Mouse (Mus musculus) pancreas, adult 10 weeks (tissue): ENCODE results near the gene Trim26. TPM values are rescaled to one million over a fixed set of nuclear protein-coding genes. Genes with fewer than 3 reads are reported as not detected.

Experiments
- polyA plus RNA-seq: library from polyadenylated mRNA; stranded (reverse); fragments of 350-450 nt; fragmentation: Illumina TruSeq; extraction: RNeasy Lipid Tissue Mini Kit (QIAGEN cat#74804); gene quantifications from one replicate; pipeline ENCODE4 v1.2.3, GENCODE M21; 2015; ENCODE audit warnings: low read depth, low replicate concordance; ENCODE audit not compliant: insufficient read depth

Gene Trim26
- 9.4 TPM for polyA plus RNA-seq

DNA sequence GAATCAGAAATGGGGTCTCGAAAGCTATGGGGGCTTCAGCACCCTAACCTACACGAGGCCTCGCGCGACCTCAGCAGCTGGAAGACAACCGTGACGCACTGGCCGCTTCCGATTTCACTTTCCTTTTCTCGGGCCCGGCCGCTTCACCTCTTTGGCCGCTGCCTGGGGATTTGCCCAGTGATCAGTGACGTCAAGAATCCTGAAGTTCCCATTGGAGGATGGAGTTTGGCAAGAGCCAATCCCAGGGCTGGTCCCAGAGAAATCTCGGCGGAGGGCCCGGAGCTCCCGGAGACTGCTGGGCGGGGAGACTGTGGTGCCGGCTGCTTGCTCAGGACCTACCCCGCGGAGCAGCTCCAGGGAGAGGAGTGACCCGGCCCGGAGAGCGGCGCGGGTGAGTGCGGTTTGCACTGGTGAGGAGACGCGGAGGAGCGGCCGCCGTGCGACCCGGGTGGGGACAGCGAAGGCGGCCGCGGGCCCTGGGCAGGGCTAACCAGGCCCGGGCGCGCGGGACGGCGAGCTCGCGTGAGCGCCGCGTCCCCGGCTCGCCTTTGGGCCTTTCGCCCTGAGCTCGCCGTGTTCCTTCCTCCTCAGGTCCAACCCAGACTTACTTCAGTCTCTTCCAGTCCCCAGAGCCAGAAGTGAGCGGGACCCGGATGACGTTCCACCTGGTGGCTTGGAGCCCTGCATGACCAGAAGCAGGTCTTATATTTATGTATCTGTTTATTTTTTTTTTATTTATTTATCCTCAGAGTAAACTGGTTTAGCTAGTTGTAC lies at the start of gene Trim26:
Gene Trim26 (plus strand): TSS at position 261 of the 774 bp plus-strand sequence.

DNA sequence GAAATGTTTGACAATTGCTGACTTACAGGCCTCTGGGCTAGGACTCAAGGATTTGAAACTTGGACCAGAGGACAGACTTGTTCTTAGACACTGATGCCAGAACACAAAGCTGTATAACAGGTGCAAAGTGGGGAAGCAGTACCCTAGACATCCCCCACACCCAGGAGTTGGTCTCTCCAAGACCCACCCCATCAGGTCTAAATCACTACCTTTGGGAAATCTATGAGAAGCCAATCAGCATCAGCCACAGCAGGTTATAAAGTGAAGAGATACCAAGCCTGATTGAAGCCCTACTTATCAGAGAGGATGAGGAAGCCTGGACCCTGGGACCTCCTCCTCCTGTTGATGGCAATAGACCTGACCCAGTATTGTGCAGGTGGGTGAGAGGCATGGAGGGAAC lies 25.1 kb upstream of the Trim26 start, which contains the start of gene H2-M10.6:
Gene H2-M10.6 (plus strand): TSS at position 301 of the 400 bp plus-strand sequence.

DNA sequence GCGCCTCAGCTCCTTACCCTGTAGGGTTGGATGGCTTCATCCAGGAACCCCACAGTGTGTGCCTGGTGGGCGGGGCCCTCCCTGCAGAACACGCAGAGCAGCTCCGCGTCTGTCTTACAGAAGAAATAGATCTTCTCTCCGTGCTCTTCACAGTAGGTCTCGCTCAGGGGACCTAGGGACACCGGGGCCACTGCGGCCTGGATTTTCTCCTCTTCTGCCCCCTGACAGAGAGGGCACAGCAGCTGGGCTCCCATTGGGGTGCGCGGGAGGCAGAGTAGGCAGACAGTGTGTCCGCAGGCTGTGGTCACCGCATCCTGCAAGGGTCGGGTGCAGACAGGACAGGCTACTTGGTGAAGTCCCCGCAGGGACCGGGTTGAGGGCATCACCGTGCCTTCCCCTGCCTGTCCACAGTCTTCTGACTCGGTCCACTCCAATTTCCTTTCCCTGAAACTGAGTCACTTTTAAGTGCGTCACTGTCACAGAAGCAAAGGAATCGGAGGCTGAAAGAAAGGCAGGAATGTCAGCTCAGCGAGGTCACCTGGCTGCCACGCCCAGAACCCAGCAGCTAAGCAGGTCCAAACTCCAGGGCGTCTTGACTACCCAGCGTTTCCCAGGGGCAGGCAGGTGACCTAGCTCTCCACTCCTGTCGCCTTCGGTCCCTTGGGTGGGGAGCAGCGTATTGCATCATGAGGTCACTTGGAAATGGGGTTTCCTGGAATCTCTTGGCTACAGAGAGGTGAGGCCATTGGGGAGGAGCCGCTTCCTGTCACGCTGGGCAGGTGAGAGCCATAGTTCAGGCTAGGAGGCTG lies 30.0 kb downstream of the Trim26 start, which contains the start of gene Trim15:
Gene Trim15 (minus strand): TSS at position 492 of the 809 bp plus-strand sequence.

DNA sequence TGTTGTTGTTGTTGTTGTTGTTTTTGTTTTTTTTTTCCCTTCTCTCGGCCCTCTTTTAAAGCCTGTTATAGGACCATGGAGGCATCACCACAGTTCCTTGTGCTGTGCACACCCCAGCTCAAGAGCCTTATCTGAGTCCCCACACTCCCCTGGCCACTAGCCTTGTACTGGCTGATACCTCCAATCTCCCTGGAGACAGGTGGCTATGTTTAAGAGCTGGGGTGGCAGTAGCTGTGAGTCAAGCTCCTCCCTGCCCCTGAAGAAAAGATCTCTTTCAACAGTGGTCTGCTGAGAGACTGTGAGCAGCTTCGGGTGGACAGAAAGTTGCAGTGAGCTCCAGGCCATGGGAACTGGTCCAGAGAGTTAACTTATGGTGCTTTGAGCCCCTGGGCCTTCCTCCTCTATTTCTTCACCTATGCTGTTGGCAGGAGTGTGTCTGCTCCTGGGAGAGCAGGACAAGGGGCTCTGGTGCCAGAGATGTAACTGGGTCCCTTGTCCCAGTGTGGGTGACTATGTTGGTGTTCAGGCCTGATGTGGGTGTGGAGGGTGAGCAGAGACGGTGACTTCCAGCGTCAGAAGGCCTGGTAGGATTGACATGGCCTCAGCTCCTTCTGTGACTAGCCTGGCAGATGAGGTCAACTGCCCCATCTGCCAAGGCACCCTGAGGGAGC lies 32.5 kb downstream of the Trim26 start, which contains the start of gene Trim10:
Gene Trim10 (plus strand): TSS at position 291 of the 671 bp plus-strand sequence.

DNA sequence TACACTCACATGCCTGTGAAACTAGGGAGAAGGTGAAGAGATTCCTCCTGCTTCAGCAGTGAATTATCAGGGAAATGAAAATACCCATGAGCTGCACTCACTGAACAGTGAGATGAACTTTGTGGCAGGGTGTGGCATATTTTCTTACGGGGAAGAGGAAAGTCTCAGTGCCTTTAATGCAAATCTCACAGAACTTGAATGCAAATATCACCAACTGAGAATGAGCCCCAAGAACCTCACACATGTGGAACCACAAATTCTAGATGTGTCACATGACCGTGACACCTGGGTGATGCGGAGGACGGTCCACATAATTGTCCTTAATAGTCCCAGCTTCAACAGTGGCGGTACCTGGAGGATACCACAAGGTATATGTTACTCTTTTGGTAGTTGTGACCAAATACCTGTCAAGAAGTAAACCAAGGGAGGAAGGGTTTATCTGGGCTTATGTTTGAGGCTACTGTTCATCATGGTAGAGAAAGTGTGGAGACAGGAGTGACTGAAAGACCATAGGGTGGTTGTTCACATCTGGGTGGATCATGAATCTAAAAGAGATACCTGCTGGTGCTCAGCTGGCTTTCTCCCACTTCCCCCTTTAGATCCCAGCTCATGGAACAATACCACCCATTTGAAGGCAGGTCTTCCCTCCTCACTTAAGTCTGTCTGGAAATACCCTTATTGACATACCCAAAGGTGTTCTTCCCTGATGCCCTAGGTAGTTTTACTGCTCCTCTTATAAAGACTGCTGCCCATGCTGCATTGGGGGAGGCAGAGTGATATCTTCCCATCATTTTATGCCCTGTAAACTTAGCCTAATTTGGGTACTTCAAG lies 53.4 kb downstream of the Trim26 start, which contains the start of gene Trim40:
Gene Trim40 (minus strand): TSS at position 51 of the 831 bp plus-strand sequence.

DNA sequence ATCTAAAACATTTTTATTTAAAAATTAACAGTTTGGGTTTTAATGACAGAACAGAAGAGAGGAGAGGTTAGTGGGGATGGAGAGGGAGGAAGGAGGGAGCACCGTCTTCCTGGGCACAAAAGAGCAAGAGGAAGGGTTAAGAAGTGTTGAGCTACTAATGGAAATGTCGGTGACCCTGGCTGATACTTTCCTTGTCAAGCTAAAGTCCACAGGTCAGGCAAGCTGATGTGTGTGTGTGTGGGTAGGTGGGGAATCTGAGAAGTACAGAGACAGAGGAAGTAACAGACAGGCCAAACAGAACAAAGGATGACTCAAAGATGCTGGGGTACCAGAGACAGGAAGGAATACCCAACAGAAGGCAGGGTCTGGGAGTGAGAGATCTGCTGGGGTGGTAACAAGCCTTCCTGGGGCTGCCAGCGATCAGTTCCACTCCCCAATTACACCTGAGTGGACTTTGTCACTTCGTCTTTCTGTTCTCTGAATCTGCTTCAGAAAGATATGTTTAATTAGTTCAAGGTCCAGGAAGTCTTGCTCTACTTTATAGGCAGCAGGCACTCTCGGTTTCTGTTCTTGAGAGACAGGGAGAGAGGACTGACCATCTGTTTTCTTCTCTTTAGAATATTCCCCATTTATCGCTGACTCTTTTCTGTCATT lies 60.7 kb downstream of the Trim26 start, which contains the start of gene Trim31:
Gene Trim31 (plus strand): TSS at position 567 of the 654 bp plus-strand sequence.

Other genes starting within 250 kb of the Trim26 start
- not detected for gene H2-M9, start 194.5 kb upstream of the Trim26 start, polyA plus RNA-seq
- gene H2-M1, start 164.9 kb upstream of the Trim26 start, polyA plus RNA-seq, result not detected
- not detected for gene H2-M10.5, start 64.2 kb upstream of the Trim26 start, polyA plus RNA-seq
- gene H2-M10.6, start 25.0 kb upstream of the Trim26 start, polyA plus RNA-seq, result not detected
- not detected for gene Trim15, start 30.1 kb downstream of the Trim26 start, polyA plus RNA-seq
- gene Trim10, start 32.4 kb downstream of the Trim26 start, polyA plus RNA-seq, result not detected
- not detected for gene Trim40, start 53.0 kb downstream of the Trim26 start, polyA plus RNA-seq
- not detected for gene Trim31, start 61.0 kb downstream of the Trim26 start, polyA plus RNA-seq
- gene Rnf39, start 105.8 kb downstream of the Trim26 start, polyA plus RNA-seq, result 2.1 TPM
- gene Ppp1r11, start 114.6 kb downstream of the Trim26 start, polyA plus RNA-seq, result 11.8 TPM
- gene Znrd1, start 121.4 kb downstream of the Trim26 start, polyA plus RNA-seq, result 20.8 TPM
- 2.8 TPM for gene Znrd1as, start 121.5 kb downstream of the Trim26 start, polyA plus RNA-seq
- gene 2410137M14Rik, start 144.1 kb downstream of the Trim26 start, polyA plus RNA-seq, result not detected
- gene H2-M5, start 152.4 kb downstream of the Trim26 start, polyA plus RNA-seq, result not detected
- gene Zfp57, start 164.0 kb downstream of the Trim26 start, polyA plus RNA-seq, result 3.3 TPM
- not detected for gene Mog, start 186.3 kb downstream of the Trim26 start, polyA plus RNA-seq
- 12.4 TPM for gene Gabbr1, start 208.8 kb downstream of the Trim26 start, polyA plus RNA-seq